Mouse (Mus musculus) cerebellum, adult 2 months (tissue): ENCODE measurements at regions not wholly inside any gene's neighbourhood (a gene's known extent, or its start where the extent isn't known, plus 50 kb on each side); places are given as distances from the start of the nearest gene placed in this dataset.

Source experiments
- CTCF ChIP-seq: fragments of 200-500 bp; IDR thresholded peaks from 2 replicates; pipeline ENCODE4 v1.5.1; 2011; ENCODE audit warnings: low read depth, mild to moderate bottlenecking, control low read depth, low read length, moderate library complexity, borderline replicate concordance; ENCODE audit not compliant: insufficient read depth
- POLR2A ChIP-seq: fragments of 200-500 bp; IDR thresholded peaks from 2 replicates; pipeline ENCODE4 v1.6.1; 2011; ENCODE audit warnings: low read length, control low read depth, borderline replicate concordance; ENCODE audit not compliant: insufficient read depth

GRCm38 (mm10) chr6:52379146-52379545 is 65.8 kb downstream of the Evx1 start:
- TF ChIP-seq POLR2A = no peak
- TF ChIP-seq CTCF = no peak
